Mouse (Mus musculus) liver, embryonic 11.5 days (tissue): Measurements from ENCODE around the gene Vps4b. TPM values are rescaled to one million over a fixed set of nuclear protein-coding genes. Genes with fewer than 3 reads are reported as not detected.

Experiments used
- ATAC-seq: fragments of 200-750 bp; cut with Nextera tagmentation; replicated peaks from 2 replicates; pipeline ENCODE4 v1.8.0; 2017; ENCODE audit warnings: moderate number of reproducible peaks, mild to moderate bottlenecking, moderate TSS enrichment, moderate library complexity; ENCODE audit not compliant: low FRiP score
- DNase-seq: peaks from one replicate; pipeline ENCODE4 v3.0.0-alpha.2; 2017; ENCODE audit warnings: low spot score
- H3K27ac ChIP-seq: fragments of 300-500 bp; sonication (generic); 2 replicates; pipeline ENCODE4 v1.5.1; 2014; ENCODE audit warnings: mild to moderate bottlenecking, low read depth, low read length, control low read depth
- H3K27me3 ChIP-seq: fragments of 300-500 bp; sonication (generic); replicated peaks from 2 replicates; pipeline ENCODE4 v1.6.1; 2014; ENCODE audit warnings: low read length, mixed read lengths; ENCODE audit not compliant: control insufficient read depth, insufficient read depth
- H3K36me3 ChIP-seq: fragments of 300-500 bp; sonication (generic); 2 replicates; pipeline ENCODE4 v1.6.1; 2014; ENCODE audit warnings: mild to moderate bottlenecking, low read length, moderate library complexity, mixed read lengths; ENCODE audit not compliant: control insufficient read depth, insufficient read depth
- H3K4me1 ChIP-seq: fragments of 300-500 bp; sonication (generic); replicated peaks from 2 replicates; pipeline ENCODE4 v1.6.1; 2014; ENCODE audit warnings: low read length, mixed read lengths; ENCODE audit not compliant: control insufficient read depth, insufficient read depth
- H3K4me2 ChIP-seq: fragments of 300-500 bp; sonication (generic); 2 replicates; pipeline ENCODE4 v1.6.1; 2014; ENCODE audit warnings: mild to moderate bottlenecking, control low read depth, moderate library complexity
- H3K4me3 ChIP-seq: fragments of 300-500 bp; sonication (generic); 2 replicates; pipeline ENCODE4 v1.5.1; 2014; ENCODE audit warnings: low read depth, low read length, control low read depth
- H3K9ac ChIP-seq: fragments of 300-500 bp; sonication (generic); 2 replicates; pipeline ENCODE4 v1.6.1; 2014; ENCODE audit warnings: low read depth, low read length, control low read depth
- H3K9me3 ChIP-seq: fragments of 300-500 bp; sonication (generic); 2 replicates; pipeline ENCODE4 v1.6.1; 2016; ENCODE audit warnings: low read length, inconsistent platforms, mixed read lengths; ENCODE audit not compliant: control insufficient read depth
- WGBS: fragments of 180-500 bp; shearing (Covaris S2); extraction: QIAGEN DNeasy Blood & Tissue Kit; methylation state at CpG from one replicate; pipeline ENCODE4 v1.1.7; 2014; 5-methylcytosine and 5-hydroxymethylcytosine counted together
- polyA plus RNA-seq: library from polyadenylated mRNA; unstranded; fragments of >200 nt; fragmentation: Nextera tagmentation; extraction: Ambion mirVana; gene quantifications from 2 replicates; pipeline ENCODE4 v1.2.1, GENCODE M21; 2014

The Vps4b gene
- polyA plus RNA-seq, 1 experiment from 2014 or later: 53.7 TPM

- no peak overlapping the region for H3K9ac ChIP-seq
- H3K4me2 ChIP-seq: peak overlapping the region; percentile 99; the same call in 1 of the 2 replicates
- H3K4me1 ChIP-seq: peaks cover 13% of the 10 kb centered on the region
- no peak overlapping the region for H3K4me3 ChIP-seq
- peaks cover 4% of the 10 kb centered on the region; the same call in 1 of the 2 replicates for H3K36me3 ChIP-seq
- WGBS: 81% methylated on average over 3 of the region's 3 CpGs
- H3K27ac ChIP-seq: no peak overlapping the region
- H3K9me3 ChIP-seq: no peaks in the 10 kb centered on the region
- DNase-seq (no peak), ATAC-seq (no peak)
- no peaks in the 10 kb centered on the region for H3K27me3 ChIP-seq
Observed at GRCm38 (mm10) chr1:106760750-106761149, 35.8 kb downstream of the Vps4b start.

DNA sequence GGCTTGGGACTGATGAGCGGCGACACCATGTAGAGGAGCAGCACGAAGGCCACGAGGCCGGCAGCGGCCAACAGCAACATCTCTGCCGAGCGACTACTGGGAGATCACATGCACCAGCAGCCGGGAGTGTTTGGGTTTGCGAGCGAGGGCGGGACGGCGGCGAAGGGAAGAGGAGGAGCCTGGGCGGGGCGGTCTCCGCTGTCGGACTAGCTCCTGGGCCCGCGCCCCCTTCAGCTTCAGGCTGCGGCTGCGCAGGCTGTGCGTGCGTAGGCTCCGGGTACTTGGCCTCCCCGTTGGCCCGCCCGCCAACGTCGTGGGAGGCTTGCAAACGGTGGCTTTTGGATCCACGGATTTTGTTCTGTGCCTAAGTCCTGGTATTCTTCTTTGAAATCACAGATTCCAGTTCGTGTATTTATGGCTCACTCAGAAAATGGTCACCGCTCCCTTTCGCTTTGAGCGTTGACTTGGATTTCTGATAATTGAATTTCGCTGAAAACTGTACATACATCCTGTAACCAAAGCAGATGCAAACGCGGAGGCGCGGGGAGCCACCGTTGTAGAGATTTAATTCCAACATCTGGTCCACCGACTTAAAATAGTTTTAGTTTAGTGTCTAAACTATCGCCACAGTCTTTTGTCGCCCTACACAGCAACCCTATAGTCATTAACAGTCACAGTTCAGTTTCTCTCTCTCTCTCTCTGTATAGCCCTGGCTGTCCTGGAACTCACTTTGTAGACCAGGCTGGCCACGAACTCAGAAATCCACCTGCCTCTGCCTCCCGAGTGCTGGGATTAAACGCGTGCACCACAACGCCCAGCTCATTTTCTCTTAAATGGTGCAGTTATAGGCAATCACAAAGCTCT, 36.7 kb downstream of the Vps4b start, which contains the start of gene Kdsr:
Kdsr (minus strand) TSS at position 156 of the 864 bp plus-strand sequence.
- Histone ChIP-seq H3K9me3 (no peaks in the 10 kb centered on the region), H3K9ac (peak within 1 kb of the TSS; percentile 78), H3K4me2 (peak within 1 kb of the TSS; percentile 99), H3K4me1 (peaks cover 13% of the 10 kb centered on the region), H3K4me3 (peak within 1 kb of the TSS; percentile 78), H3K27ac (peak within 1 kb of the TSS; percentile 77), H3K27me3 (no peaks in the 10 kb centered on the region), H3K36me3 (peaks cover 3% of the 10 kb centered on the region; the same call in 1 of the 2 replicates)
- ATAC-seq (peak; percentile 98), DNase-seq (peak; percentile 95)
- WGBS: 3% methylated on average over 49 of the region's 51 CpGs

DNA sequence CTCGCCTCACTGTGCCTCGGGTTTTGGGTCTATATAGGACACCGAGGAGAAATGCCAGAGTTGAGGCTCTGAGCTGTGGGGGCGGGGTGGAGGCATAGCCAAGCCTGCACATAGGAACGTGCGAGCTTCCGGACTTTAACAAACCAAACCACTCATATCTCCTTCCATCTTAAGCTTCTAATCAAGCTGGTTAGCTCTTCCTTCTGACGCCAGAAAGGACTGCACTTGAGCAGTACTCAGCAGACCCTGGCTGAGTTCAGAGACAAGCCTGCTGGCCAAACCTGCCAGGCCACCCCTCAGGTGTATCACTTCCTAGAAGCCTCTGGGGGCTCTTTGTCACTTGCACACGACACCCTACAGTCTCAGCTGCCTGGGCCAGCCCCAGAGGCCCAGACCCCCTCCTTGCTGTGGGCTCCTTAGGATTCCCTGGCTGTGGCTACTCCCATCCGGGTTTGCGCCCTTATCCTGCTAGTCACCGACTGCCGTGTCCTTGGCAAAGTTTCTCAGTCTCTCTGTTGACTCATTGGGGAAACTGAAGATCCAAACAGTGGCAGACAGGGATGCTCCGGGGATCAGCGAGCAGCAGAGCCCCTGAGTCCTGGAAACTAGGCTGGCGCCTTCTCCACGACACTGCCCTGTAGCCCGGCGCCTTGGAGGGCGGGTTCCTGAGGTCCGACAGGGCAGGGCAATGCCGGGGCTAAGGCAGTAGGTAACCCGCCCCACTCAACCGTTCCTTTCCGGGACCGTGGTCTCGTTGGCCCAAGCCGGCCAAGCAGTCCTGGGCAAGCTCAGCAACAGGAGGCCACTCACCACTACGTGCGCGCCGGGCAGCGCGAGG, 37.6 kb downstream of the Vps4b start:
- peak; percentile 72 for ATAC-seq
- Histone ChIP-seq H3K9ac (peak overlapping the region; percentile 78), H3K4me2 (peak overlapping the region; percentile 99), H3K27ac (peak overlapping the region; percentile 75), H3K27me3 (no peaks in the 10 kb centered on the region), H3K4me1 (peaks cover 13% of the 10 kb centered on the region), H3K9me3 (no peaks in the 10 kb centered on the region), H3K36me3 (no peaks in the 10 kb centered on the region), H3K4me3 (peak overlapping the region; percentile 78)
- 2% methylated on average over 34 of the region's 34 CpGs for WGBS
- DNase-seq: no peak

GRCm38 (mm10) chr1:106756633-106757032, 39.9 kb downstream of the Vps4b start:
- H3K4me1 ChIP-seq: peaks cover 13% of the 10 kb centered on the region
- no peak for ATAC-seq
- no peak overlapping the region for H3K4me3 ChIP-seq
- H3K4me2 ChIP-seq: no peak overlapping the region
- no peaks in the 10 kb centered on the region for H3K27me3 ChIP-seq
- 61% methylated on average over 4 of the region's 4 CpGs for WGBS
- no peak overlapping the region for H3K9ac ChIP-seq
- H3K9me3 ChIP-seq: no peaks in the 10 kb centered on the region
- H3K36me3 ChIP-seq: no peaks in the 10 kb centered on the region
- no peak overlapping the region for H3K27ac ChIP-seq
- DNase-seq: no peak

- peaks cover 4% of the 10 kb centered on the region; the same call in 1 of the 2 replicates for H3K4me1 ChIP-seq
Observed at GRCm38 (mm10) chr1:106752013-106752412, 44.5 kb downstream of the Vps4b start.

GRCm38 (mm10) chr1:106750656-106751055, 45.9 kb downstream of the Vps4b start:
- DNase-seq: no peak
- no peak overlapping the region for H3K4me2 ChIP-seq
- 0 out of 2 replicates have a peak, but pooled peaks cover 4% of the 10 kb centered on the region for H3K36me3 ChIP-seq
- H3K4me3 ChIP-seq: no peak overlapping the region
- H3K4me1 ChIP-seq: no peaks in the 10 kb centered on the region
- WGBS: 93% methylated on average over 1 of the region's 1 CpGs
- H3K27me3 ChIP-seq: no peaks in the 10 kb centered on the region
- H3K9ac ChIP-seq: no peak overlapping the region
- H3K27ac ChIP-seq: no peak overlapping the region
- no peak for ATAC-seq
- no peaks in the 10 kb centered on the region for H3K9me3 ChIP-seq

More at GRCm38 (mm10) chr1:106752013-106752412, 44.5 kb downstream of the Vps4b start:
- Histone ChIP-seq H3K9ac (no peak overlapping the region), H3K27me3 (no peaks in the 10 kb centered on the region), H3K4me2 (no peak overlapping the region), H3K36me3 (no peaks in the 10 kb centered on the region), H3K9me3 (no peaks in the 10 kb centered on the region), H3K27ac (no peak overlapping the region), H3K4me3 (no peak overlapping the region)
- WGBS: 95% methylated on average over 5 of the region's 5 CpGs
- DNase-seq (no peak), ATAC-seq (no peak)

DNA sequence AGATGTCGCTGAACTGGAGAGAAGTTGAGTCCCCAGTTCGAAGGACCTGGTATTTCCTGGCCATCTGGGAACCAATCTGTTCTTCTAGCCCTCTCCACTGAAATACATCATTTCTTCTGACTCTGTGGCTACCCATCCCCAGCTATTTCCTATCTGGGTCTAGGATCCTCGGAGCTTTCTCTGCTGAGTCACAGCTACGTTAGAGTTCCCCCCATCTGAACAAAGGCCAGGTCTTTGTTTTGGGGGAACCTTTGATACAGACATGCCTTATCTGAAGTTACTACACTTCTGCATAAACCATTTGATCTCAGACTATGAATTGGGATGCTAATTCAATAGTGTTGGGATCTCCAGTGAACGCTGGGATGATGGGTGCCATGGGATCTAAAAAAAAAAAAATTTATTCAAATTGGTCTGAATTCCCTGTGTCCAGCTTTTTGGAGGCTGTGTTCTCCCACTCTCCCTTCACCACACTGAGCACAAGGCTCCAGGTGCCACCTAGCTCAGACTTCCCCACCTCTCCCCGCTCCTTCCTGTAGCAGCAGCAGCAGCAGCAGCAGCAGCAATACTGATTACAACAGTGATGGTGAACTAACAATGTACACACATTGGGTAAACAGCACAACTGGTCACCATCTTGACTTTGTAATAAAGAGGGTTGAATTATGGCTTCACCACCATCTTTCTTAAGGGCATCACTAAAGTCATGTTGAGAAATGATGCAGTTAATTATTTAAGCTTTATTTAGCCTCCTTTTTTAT, 47.8 kb downstream of the Vps4b start:
- Histone ChIP-seq H3K27me3 (no peaks in the 10 kb centered on the region), H3K4me2 (no peak overlapping the region), H3K9me3 (no peaks in the 10 kb centered on the region), H3K4me3 (no peak overlapping the region), H3K9ac (no peak overlapping the region), H3K4me1 (no peaks in the 10 kb centered on the region), H3K36me3 (0 out of 2 replicates have a peak, but pooled peaks cover 4% of the 10 kb centered on the region), H3K27ac (no peak overlapping the region)
- 87% methylated on average over 6 of the region's 6 CpGs for WGBS
- ATAC-seq: no peak
- no peak for DNase-seq

- ATAC-seq (no peak), DNase-seq (no peak)
- Histone ChIP-seq H3K36me3 (0 out of 2 replicates have a peak, but pooled peaks cover 4% of the 10 kb centered on the region), H3K9ac (no peak overlapping the region), H3K4me1 (no peaks in the 10 kb centered on the region), H3K9me3 (no peaks in the 10 kb centered on the region), H3K27ac (no peak overlapping the region), H3K4me2 (no peak overlapping the region), H3K27me3 (no peaks in the 10 kb centered on the region), H3K4me3 (no peak overlapping the region)
- WGBS: 89% methylated on average over 6 of the region's 6 CpGs
Observed at GRCm38 (mm10) chr1:106742980-106743379, 53.5 kb downstream of the Vps4b start.
